Mouse (Mus musculus): Measurements from ENCODE around the gene Gm9945.

The Gm9945 gene

DNA sequence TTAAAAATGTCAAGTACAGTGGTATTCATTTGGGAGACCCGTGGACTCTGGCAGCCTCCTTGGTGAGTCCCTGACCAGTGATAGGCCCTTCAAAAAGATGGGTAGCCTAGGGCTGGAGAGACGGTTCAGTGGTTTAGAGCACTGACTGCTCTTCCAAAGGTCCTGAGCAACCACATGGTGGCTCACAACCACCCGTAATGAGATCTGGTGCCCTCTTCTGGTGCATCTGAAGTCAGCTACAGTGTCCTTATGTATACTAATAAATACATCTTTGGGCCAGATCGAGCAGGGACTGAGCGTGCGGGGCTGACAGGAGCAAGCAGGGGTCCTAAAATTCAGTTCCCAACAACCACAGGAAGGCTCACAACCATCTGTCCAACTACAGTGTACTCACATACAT lies 36.1 kb upstream of the Gm9945 start:
- H3K27me3 ChIP-seq (ENCODE audit: insufficient read depth, low read length), result no peaks in the 10 kb centered on the region
- TF ChIP-seq CTCF (conservative IDR thresholded peaks at IDR 0.05; ENCODE audit: low read length), result no peak; the same call in 1 of the 2 replicates
- no peak for TF ChIP-seq POU5F1 (IDR thresholded peaks at IDR 0.05; ENCODE audit: borderline replicate concordance, low read length)
- TF ChIP-seq NANOG (IDR thresholded peaks at IDR 0.05; ENCODE audit: borderline replicate concordance, low read length), result no peak
- no peaks in the 10 kb centered on the region for H3K9me3 ChIP-seq (ENCODE audit: low read length)
- H3K4me3 ChIP-seq (replicated peaks; ENCODE audit: low read length), result no peak overlapping the region
- H3K36me3 ChIP-seq (ENCODE audit: insufficient read depth, low read length), result no peaks in the 10 kb centered on the region
- peaks cover 13% of the 10 kb centered on the region for H3K4me1 ChIP-seq (replicated peaks; ENCODE audit: low read depth, low read length)

DNA sequence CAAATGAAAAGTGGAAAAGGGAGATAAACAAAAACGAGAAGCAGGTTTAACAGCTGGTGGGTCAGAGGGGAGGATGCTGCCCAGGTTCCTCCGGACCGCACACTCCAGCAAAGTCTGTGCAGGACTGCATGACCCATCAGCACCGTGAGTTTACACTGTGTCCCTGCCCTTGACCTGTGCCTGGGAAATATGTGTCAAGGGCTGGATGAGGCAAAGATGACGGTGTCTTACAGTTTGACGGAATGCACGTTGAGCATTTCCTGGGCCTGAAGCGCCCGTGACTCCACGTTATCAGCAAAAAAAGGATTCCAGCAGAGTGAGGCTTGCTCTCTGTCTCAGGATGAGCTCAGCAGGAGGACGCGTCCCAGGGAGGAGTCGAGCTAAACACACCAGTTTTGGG lies 34.4 kb upstream of the Gm9945 start:
- TF ChIP-seq NANOG (IDR thresholded peaks at IDR 0.05; ENCODE audit: borderline replicate concordance, low read length) (no peak), CTCF (conservative IDR thresholded peaks at IDR 0.05; ENCODE audit: low read length) (no peak), POU5F1 (IDR thresholded peaks at IDR 0.05; ENCODE audit: borderline replicate concordance, low read length) (no peak)

DNA sequence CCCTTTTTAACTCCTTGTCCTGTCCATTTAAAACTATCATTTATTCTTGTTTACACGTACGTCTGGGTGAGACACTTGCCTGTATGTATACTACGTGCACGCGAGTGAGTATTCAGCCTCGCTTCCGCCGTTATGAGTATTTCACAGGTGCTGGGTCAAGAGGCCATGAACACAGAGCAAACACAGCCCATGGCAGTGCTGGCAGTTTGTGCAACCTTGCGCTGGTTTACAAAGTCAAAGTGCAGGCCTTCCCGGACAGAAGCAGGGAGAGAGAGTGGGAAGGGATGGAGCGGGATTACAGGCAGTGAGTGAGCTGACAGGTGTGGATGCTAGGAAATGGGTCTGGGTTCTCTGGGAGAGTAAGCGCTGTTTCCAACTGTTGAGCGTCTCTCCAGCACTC lies 33.8 kb upstream of the Gm9945 start:
- Histone ChIP-seq H3K27me3 (ENCODE audit: insufficient read depth, low read length) (peaks cover 19% of the 10 kb centered on the region), H3K9me3 (ENCODE audit: low read length) (no peaks in the 10 kb centered on the region), H3K4me1 (replicated peaks; ENCODE audit: low read depth, low read length) (peaks cover 13% of the 10 kb centered on the region), H3K36me3 (ENCODE audit: insufficient read depth, low read length) (no peaks in the 10 kb centered on the region), H3K4me3 (replicated peaks; ENCODE audit: low read length) (no peak overlapping the region)
- no peak for TF ChIP-seq CTCF (conservative IDR thresholded peaks at IDR 0.05; ENCODE audit: low read length)
- TF ChIP-seq POU5F1 (IDR thresholded peaks at IDR 0.05; ENCODE audit: borderline replicate concordance, low read length), result no peak
- no peak for TF ChIP-seq NANOG (IDR thresholded peaks at IDR 0.05; ENCODE audit: borderline replicate concordance, low read length)

More for the DNA sequence above, 34.4 kb upstream of the Gm9945 start:
- H3K4me1 ChIP-seq (replicated peaks; ENCODE audit: low read depth, low read length), result peaks cover 13% of the 10 kb centered on the region
- H3K9me3 ChIP-seq (ENCODE audit: low read length), result no peaks in the 10 kb centered on the region
- no peaks in the 10 kb centered on the region for H3K36me3 ChIP-seq (ENCODE audit: insufficient read depth, low read length)
- peaks cover 14% of the 10 kb centered on the region for H3K27me3 ChIP-seq (ENCODE audit: insufficient read depth, low read length)
- H3K4me3 ChIP-seq (replicated peaks; ENCODE audit: low read length), result no peak overlapping the region

DNA sequence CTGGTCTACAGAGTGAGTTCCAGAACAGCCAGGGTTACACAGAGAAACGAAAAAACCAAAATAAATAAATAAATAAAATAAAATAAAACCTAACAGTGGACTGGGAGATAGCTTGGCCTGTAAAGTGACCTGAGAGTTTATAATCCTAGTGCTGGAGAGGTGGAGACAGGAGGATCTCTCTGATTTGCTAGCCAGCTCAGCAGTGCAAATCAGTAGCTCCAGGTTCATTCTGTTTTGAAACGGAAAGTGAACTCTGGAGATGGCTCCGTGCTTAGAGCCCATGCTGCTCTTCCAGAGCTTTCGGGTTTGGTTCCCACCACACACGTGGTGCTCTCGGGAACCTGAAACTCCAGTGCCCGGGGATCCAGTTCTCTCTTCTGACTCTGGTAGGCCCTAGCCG lies 32.0 kb upstream of the Gm9945 start:
- TF ChIP-seq POU5F1 (IDR thresholded peaks at IDR 0.05; ENCODE audit: borderline replicate concordance, low read length), result no peak
- no peak for TF ChIP-seq NANOG (IDR thresholded peaks at IDR 0.05; ENCODE audit: borderline replicate concordance, low read length)
- peaks cover 27% of the 10 kb centered on the region for H3K27me3 ChIP-seq (ENCODE audit: insufficient read depth, low read length)
- H3K36me3 ChIP-seq (ENCODE audit: insufficient read depth, low read length), result no peaks in the 10 kb centered on the region
- H3K4me3 ChIP-seq (replicated peaks; ENCODE audit: low read length), result no peak overlapping the region
- H3K9me3 ChIP-seq (ENCODE audit: low read length), result no peaks in the 10 kb centered on the region
- peaks cover 13% of the 10 kb centered on the region for H3K4me1 ChIP-seq (replicated peaks; ENCODE audit: low read depth, low read length)

DNA sequence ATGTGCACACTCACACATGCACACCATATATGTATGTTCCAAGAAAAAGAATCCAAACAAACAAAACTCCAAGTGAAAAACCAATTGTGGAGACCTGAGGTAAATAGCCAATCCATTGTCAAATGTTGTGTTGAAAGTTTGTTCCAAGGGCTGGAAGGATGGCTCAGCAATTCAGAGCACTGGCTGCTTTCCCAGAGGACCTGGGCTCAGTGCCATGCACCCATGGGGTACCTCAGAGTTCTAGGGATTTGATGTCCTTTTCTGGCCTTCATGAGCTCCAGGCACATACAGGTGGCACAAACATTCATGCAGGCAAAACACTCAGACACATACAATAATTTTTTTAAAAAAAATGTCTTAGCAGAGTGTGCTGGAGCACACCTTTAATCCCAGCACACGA lies 31.4 kb upstream of the Gm9945 start:
- peaks cover 13% of the 10 kb centered on the region for H3K4me1 ChIP-seq (replicated peaks; ENCODE audit: low read depth, low read length)
- peaks cover 28% of the 10 kb centered on the region for H3K27me3 ChIP-seq (ENCODE audit: insufficient read depth, low read length)
- no peaks in the 10 kb centered on the region for H3K9me3 ChIP-seq (ENCODE audit: low read length)
- H3K36me3 ChIP-seq (ENCODE audit: insufficient read depth, low read length), result no peaks in the 10 kb centered on the region
- H3K4me3 ChIP-seq (replicated peaks; ENCODE audit: low read length), result no peak overlapping the region
- no peak for TF ChIP-seq NANOG (IDR thresholded peaks at IDR 0.05; ENCODE audit: borderline replicate concordance, low read length)
- TF ChIP-seq POU5F1 (IDR thresholded peaks at IDR 0.05; ENCODE audit: borderline replicate concordance, low read length), result no peak
- TF ChIP-seq CTCF (conservative IDR thresholded peaks at IDR 0.05; ENCODE audit: low read length), result no peak

DNA sequence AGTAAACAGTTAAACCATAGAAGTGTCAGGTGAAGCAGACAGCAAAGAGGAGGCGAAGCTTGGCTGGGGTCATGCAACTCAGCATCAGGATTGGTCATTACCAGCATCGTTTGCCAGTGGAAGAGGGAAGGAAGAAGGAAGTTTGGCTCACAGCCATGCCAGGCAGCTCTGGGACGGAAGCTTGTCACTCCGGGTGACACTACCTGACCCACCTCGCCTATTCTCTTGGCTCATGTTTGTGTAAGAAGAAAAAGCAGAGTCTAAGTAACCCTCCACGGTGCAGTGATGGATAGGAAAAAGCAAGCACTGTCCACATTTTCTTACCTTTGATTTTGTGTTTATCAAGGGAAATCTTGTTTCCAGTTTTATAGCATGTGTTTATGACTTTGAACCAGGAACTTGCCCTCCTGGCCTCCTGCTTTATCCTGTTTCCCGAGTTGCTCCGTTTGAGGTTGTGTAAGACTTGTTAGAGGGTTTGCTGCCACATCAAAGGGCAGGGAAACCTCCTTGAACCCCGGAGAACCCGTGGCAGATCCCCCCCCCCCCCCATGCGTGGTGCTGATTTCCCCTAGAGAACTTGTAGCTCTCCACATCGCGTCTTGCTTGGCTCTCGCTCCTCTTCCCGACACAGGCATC lies 29.8 kb upstream of the Gm9945 start:
- Histone ChIP-seq H3K36me3 (ENCODE audit: insufficient read depth, low read length) (no peaks in the 10 kb centered on the region), H3K9me3 (ENCODE audit: low read length) (no peaks in the 10 kb centered on the region), H3K4me3 (replicated peaks; ENCODE audit: low read length) (0 out of 2 replicates have a peak overlapping the region, but pooled peaks have one; percentile 30), H3K4me1 (replicated peaks; ENCODE audit: low read depth, low read length) (peaks cover 12% of the 10 kb centered on the region), H3K27me3 (ENCODE audit: insufficient read depth, low read length) (peaks cover 39% of the 10 kb centered on the region)
- no peak for TF ChIP-seq CTCF (conservative IDR thresholded peaks at IDR 0.05; ENCODE audit: low read length)
- no peak for TF ChIP-seq POU5F1 (IDR thresholded peaks at IDR 0.05; ENCODE audit: borderline replicate concordance, low read length)
- no peak for TF ChIP-seq NANOG (IDR thresholded peaks at IDR 0.05; ENCODE audit: borderline replicate concordance, low read length)

DNA sequence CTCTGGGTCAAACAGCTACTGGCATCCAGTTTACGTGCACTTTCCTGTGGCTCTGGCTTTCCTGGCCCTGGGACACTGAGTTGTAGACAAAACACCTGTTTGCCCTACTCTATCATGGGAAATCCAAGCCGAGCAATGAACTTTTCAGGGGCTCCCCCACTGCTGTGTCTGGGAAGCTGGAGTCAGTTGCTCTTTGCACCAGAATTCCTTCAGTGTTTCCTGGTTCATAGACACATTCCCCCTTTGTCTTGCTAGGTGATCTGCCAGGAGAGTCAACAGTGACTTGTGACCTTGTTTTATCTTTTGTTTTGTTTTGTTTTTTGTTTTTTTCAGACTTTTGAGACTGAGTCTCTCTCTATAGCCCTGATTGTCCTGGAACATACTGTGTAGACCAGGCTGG lies 28.6 kb upstream of the Gm9945 start:
- H3K4me3 ChIP-seq (replicated peaks; ENCODE audit: low read length), result no peak overlapping the region
- TF ChIP-seq NANOG (IDR thresholded peaks at IDR 0.05; ENCODE audit: borderline replicate concordance, low read length) (no peak), POU5F1 (IDR thresholded peaks at IDR 0.05; ENCODE audit: borderline replicate concordance, low read length) (no peak), CTCF (conservative IDR thresholded peaks at IDR 0.05; ENCODE audit: low read length) (no peak)
- H3K4me1 ChIP-seq (replicated peaks; ENCODE audit: low read depth, low read length), result no peaks in the 10 kb centered on the region; the same call in 1 of the 2 replicates
- H3K27me3 ChIP-seq (ENCODE audit: insufficient read depth, low read length), result peaks cover 51% of the 10 kb centered on the region
- H3K36me3 ChIP-seq (ENCODE audit: insufficient read depth, low read length), result no peaks in the 10 kb centered on the region
- no peaks in the 10 kb centered on the region for H3K9me3 ChIP-seq (ENCODE audit: low read length)

DNA sequence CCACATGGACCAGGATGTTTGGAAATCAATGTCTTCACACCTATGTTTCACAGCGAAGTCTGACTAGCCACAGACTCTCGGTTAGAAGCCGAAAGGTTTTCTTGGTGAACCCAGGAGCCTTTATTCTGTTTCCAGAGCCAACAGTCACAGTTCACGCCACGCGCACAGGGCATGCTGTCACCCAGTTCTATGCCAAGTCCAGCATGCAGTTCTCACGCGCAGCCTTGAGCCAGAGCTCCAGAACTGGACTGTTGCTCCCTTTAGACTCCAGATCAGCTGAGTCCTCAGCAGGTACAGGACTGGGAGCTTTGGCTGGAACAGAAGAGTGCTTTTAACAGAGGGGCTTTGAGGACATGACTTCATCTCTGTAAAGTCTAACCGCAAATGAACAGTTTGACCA lies 27.6 kb upstream of the Gm9945 start:
- no peak overlapping the region for H3K4me3 ChIP-seq (replicated peaks; ENCODE audit: low read length)
- no peak for TF ChIP-seq NANOG (IDR thresholded peaks at IDR 0.05; ENCODE audit: borderline replicate concordance, low read length)
- TF ChIP-seq POU5F1 (IDR thresholded peaks at IDR 0.05; ENCODE audit: borderline replicate concordance, low read length), result no peak
- no peak for TF ChIP-seq CTCF (conservative IDR thresholded peaks at IDR 0.05; ENCODE audit: low read length)
- H3K9me3 ChIP-seq (ENCODE audit: low read length), result no peaks in the 10 kb centered on the region
- peaks cover 8% of the 10 kb centered on the region for H3K4me1 ChIP-seq (replicated peaks; ENCODE audit: low read depth, low read length)
- H3K36me3 ChIP-seq (ENCODE audit: insufficient read depth, low read length), result no peaks in the 10 kb centered on the region
- peaks cover 61% of the 10 kb centered on the region for H3K27me3 ChIP-seq (ENCODE audit: insufficient read depth, low read length)

DNA sequence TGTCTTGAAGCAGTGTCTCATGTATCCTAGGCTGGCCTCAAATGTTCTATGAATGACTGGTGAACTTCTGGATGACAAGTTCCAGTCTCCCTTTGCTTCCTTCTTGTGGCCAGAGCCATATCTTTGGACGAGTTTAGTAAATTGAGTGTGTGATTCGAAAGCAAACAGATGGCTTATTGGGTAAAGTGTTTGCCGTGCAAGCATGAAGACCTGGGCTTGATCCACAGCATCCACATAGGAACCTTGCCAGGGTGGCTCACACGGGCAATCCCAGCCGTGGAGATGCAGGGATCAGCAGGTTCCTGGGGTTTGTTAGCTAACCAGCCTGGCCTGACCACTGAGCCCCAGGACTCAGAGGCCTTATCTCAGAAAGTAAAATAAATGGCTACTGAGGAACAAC lies 26.9 kb upstream of the Gm9945 start:
- Histone ChIP-seq H3K4me3 (replicated peaks; ENCODE audit: low read length) (no peak overlapping the region), H3K9me3 (ENCODE audit: low read length) (no peaks in the 10 kb centered on the region), H3K36me3 (ENCODE audit: insufficient read depth, low read length) (no peaks in the 10 kb centered on the region), H3K4me1 (replicated peaks; ENCODE audit: low read depth, low read length) (peaks cover 12% of the 10 kb centered on the region), H3K27me3 (ENCODE audit: insufficient read depth, low read length) (peaks cover 67% of the 10 kb centered on the region)
- no peak for TF ChIP-seq NANOG (IDR thresholded peaks at IDR 0.05; ENCODE audit: borderline replicate concordance, low read length)
- TF ChIP-seq CTCF (conservative IDR thresholded peaks at IDR 0.05; ENCODE audit: low read length), result no peak
- TF ChIP-seq POU5F1 (IDR thresholded peaks at IDR 0.05; ENCODE audit: borderline replicate concordance, low read length), result no peak

All from E14TG2a.4 (cell line).